Mouse (Mus musculus) MEL-GATA-1-ER (cell line): Measurements from ENCODE around the gene C1ql1.

Source experiments
- DNase-seq: peaks from one replicate; pipeline ENCODE4 v3.0.0-alpha.2; 2012; ENCODE audit warnings: low read depth; ENCODE audit errors: extremely low read depth

C1ql1 gene

GRCm38 (mm10) chr11:102958431-102958830, 11.9 kb upstream of the C1ql1 start:
- DNase-seq = no peak

- no peak for DNase-seq
These were observed 11.2 kb upstream of the C1ql1 start for GRCm38 (mm10) chr11:102957692-102958091.

GRCm38 (mm10) chr11:102956962-102957614, 10.6 kb upstream of the C1ql1 start:
- DNase-seq = no peak

- no peak for DNase-seq
These were observed 6.4 kb upstream of the C1ql1 start for GRCm38 (mm10) chr11:102952922-102953321.

GRCm38 (mm10) chr11:102948043-102948961, 1.8 kb upstream of the C1ql1 start:
- DNase-seq = no peak

- no peak for DNase-seq
These were observed 480 bp upstream of the C1ql1 start for GRCm38 (mm10) chr11:102946992-102947343.

- no peak for DNase-seq
These were observed 903 bp downstream of the C1ql1 start for GRCm38 (mm10) chr11:102945306-102946264.

- DNase-seq = no peak
These were observed 5.3 kb downstream of the C1ql1 start for GRCm38 (mm10) chr11:102941236-102941635.

GRCm38 (mm10) chr11:102939024-102939675, 7.3 kb downstream of the C1ql1 start:
- no peak for DNase-seq

- no peak for DNase-seq
These were observed 8.8 kb downstream of the C1ql1 start for GRCm38 (mm10) chr11:102937529-102938182.

- no peak for DNase-seq
These were observed 10.2 kb downstream of the C1ql1 start for GRCm38 (mm10) chr11:102936272-102936671.

GRCm38 (mm10) chr11:102930672-102931071, 15.8 kb downstream of the C1ql1 start:
- DNase-seq = no peak

GRCm38 (mm10) chr11:102925351-102925717, 21.2 kb downstream of the C1ql1 start:
- DNase-seq = peak; percentile 80

- DNase-seq = peak; percentile 93
These were observed 21.7 kb downstream of the C1ql1 start, which contains the start of gene Kif18b for GRCm38 (mm10) chr11:102924557-102925350. Kif18b (minus strand) TSS chr11:102925124.

GRCm38 (mm10) chr11:102921491-102921890, 25.0 kb downstream of the C1ql1 start:
- DNase-seq = no peak

GRCm38 (mm10) chr11:102918077-102918476, 28.4 kb downstream of the C1ql1 start:
- DNase-seq = no peak

- DNase-seq = no peak
These were observed 31.1 kb downstream of the C1ql1 start for GRCm38 (mm10) chr11:102915380-102915779.

- no peak for DNase-seq
These were observed 35.1 kb downstream of the C1ql1 start for GRCm38 (mm10) chr11:102911376-102911775.

- no peak for DNase-seq
These were observed 42.8 kb downstream of the C1ql1 start for GRCm38 (mm10) chr11:102903654-102904053.

GRCm38 (mm10) chr11:102902107-102902506, 44.4 kb downstream of the C1ql1 start:
- DNase-seq = no peak
